Mouse (Mus musculus) embryonic facial prominence, embryonic 14.5 days (tissue): Measurements from ENCODE around the gene Dram1. TPM values are rescaled to one million over a fixed set of nuclear protein-coding genes. Genes with fewer than 3 reads are reported as not detected.

ENCODE experiments used
- ATAC-seq: fragments of 200-750 bp; cut with Nextera tagmentation; 2 replicates; pipeline ENCODE4 v1.8.0; 2017; ENCODE audit warnings: low read depth, moderate number of reproducible peaks, moderate TSS enrichment
- DNase-seq: peaks from one replicate; pipeline ENCODE4 v3.0.0-alpha.2; 2015; ENCODE audit warnings: low spot score
- H3K27ac ChIP-seq: fragments of 300-500 bp; sonication (generic); replicated peaks from 2 replicates; pipeline ENCODE4 v1.5.1; 2014; ENCODE audit warnings: low read depth, mild to moderate bottlenecking, low read length, moderate library complexity
- H3K27me3 ChIP-seq: fragments of 300-500 bp; sonication (generic); replicated peaks from 2 replicates; pipeline ENCODE4 v1.6.1; 2014; ENCODE audit warnings: low read length; ENCODE audit not compliant: control insufficient read depth, insufficient read depth
- H3K36me3 ChIP-seq: fragments of 300-500 bp; sonication (generic); 2 replicates; pipeline ENCODE4 v1.6.1; 2014; ENCODE audit warnings: low read length, mixed read lengths; ENCODE audit not compliant: control insufficient read depth, insufficient read depth
- H3K4me1 ChIP-seq: fragments of 300-500 bp; sonication (generic); 2 replicates; pipeline ENCODE4 v1.6.1; 2014; ENCODE audit warnings: antibody characterized with exemption, low read length; ENCODE audit not compliant: control insufficient read depth, insufficient read depth
- H3K4me2 ChIP-seq: fragments of 300-500 bp; sonication (generic); 2 replicates; pipeline ENCODE4 v1.6.1; 2014; ENCODE audit warnings: low read depth, mild to moderate bottlenecking, low read length, moderate library complexity, mixed read lengths
- H3K4me3 ChIP-seq: fragments of 300-500 bp; sonication (generic); 2 replicates; pipeline ENCODE4 v1.5.1; 2014; ENCODE audit warnings: low read depth, mild to moderate bottlenecking, low read length
- H3K9ac ChIP-seq: fragments of 300-500 bp; sonication (generic); 2 replicates; pipeline ENCODE4 v1.6.1; 2014; ENCODE audit warnings: low read depth, mild to moderate bottlenecking, low read length, moderate library complexity, mixed read lengths
- H3K9me3 ChIP-seq: fragments of 300-500 bp; sonication (generic); 2 replicates; pipeline ENCODE4 v1.6.1; 2016; ENCODE audit warnings: low read length; ENCODE audit not compliant: control insufficient read depth
- WGBS: fragments of 180-500 bp; shearing (Covaris S2); extraction: QIAGEN DNeasy Blood & Tissue Kit; methylation state at CpG from one replicate; pipeline ENCODE4 v1.1.7; 2014; 5-methylcytosine and 5-hydroxymethylcytosine counted together
- polyA plus RNA-seq: library from polyadenylated mRNA; unstranded; fragments of >200 nt; fragmentation: Nextera tagmentation; extraction: Ambion mirVana; gene quantifications from 2 replicates; pipeline ENCODE4 v1.2.1, GENCODE M21; 2014

The Dram1 gene
- polyA plus RNA-seq, 1 experiment from 2014 or later = 5.7 TPM

- Histone ChIP-seq H3K4me3 (no peak overlapping the region), H3K27me3 (no peaks in the 10 kb centered on the region), H3K27ac (no peak overlapping the region), H3K36me3 (no peaks in the 10 kb centered on the region), H3K9me3 (no peaks in the 10 kb centered on the region), H3K9ac (no peak overlapping the region), H3K4me2 (no peak overlapping the region), H3K4me1 (no peaks in the 10 kb centered on the region)
- DNase-seq = no peak
- WGBS = 40% methylated on average over 4 of the region's 4 CpGs
- ATAC-seq = peak; percentile 68; the same call in 1 of the 2 replicates
Measured at GRCm38 (mm10) chr10:88369233-88369632, 9.6 kb downstream of the Dram1 start.

DNA sequence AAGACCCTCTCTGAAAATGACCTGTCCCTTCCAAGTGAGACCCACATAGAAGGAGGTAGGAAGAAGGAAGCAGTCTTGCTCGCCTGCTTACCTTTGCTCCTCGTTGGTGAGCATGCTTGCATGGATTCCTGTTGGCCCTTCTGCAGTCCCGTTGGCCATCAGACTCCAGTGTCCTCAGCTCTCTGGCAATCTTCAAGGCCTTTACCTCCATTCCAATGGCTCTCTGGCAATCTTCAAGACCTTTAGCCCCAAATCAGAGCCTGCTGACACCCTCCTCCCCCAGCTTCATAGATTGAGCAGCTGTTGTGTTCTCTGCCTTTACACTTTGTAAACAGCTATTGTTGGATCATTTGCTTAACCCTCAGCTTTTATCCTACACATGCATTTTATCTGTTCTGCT is 14.7 kb downstream of the Dram1 start:
- H3K27me3 ChIP-seq = no peaks in the 10 kb centered on the region
- WGBS = 82% methylated on average over 3 of the region's 3 CpGs
- no peak overlapping the region for H3K27ac ChIP-seq
- H3K4me2 ChIP-seq = no peak overlapping the region
- ATAC-seq (no peak), DNase-seq (no peak)
- no peak overlapping the region for H3K4me3 ChIP-seq
- H3K9me3 ChIP-seq = no peaks in the 10 kb centered on the region
- no peaks in the 10 kb centered on the region for H3K36me3 ChIP-seq
- no peak overlapping the region for H3K9ac ChIP-seq
- H3K4me1 ChIP-seq = no peaks in the 10 kb centered on the region

DNA sequence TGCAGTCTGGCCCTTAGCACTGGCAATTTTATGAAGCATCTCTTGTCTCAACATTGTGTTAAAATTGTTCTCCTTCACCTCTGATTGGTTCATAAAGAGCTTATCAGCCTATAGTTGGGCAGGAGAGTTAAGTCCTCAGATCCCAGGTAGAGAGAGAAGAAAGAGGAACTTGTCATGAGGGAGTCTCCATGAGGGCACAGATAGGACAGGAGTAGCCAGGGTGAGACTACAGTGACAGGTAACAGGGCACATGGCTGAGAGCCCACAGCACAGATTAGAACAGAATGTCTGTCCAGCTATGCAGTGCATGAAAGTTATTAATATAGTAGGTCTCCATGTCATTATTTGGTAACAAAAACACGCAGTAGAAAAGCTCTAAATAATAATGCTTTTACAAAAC is 16.7 kb downstream of the Dram1 start:
- Histone ChIP-seq H3K27me3 (no peaks in the 10 kb centered on the region), H3K9me3 (0 out of 2 replicates have a peak, but pooled peaks cover 7% of the 10 kb centered on the region), H3K36me3 (no peaks in the 10 kb centered on the region), H3K4me1 (no peaks in the 10 kb centered on the region), H3K4me3 (no peak overlapping the region), H3K9ac (no peak overlapping the region), H3K4me2 (no peak overlapping the region), H3K27ac (no peak overlapping the region)
- ATAC-seq (no peak), DNase-seq (no peak)
- WGBS = 56% methylated on average over 1 of the region's 1 CpGs

DNA sequence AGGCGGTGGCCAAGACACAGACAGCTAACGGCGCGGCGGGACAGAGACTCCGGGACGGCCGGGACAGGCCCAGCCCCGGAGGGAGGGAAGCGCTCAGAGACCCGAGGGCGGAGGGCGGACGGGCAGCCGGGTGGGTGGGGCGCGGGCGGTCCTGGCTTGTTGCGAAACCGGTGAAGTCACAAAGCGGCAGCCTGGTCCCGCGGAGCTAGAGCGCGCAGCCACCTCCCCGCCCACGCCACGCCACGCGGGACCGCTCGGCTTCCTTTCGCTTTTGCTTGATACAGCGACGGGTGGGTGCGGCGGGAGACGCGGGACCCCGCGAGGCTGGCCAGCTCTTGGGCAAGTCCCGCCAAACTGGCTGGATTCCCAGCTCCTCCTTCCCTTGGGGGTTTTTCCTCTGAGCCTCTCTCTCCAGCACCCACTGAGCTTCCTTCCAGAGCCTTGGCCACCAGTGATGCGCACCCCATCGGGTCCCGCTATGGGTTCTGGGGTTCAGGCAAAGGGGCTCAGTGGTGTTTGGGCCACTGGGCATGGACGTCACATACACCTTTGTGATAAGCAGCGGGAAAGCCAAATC is 21.8 kb downstream of the Dram1 start:
- H3K27me3 ChIP-seq = no peaks in the 10 kb centered on the region
- ATAC-seq (peak; percentile 80), DNase-seq (peak; percentile 73)
- no peaks in the 10 kb centered on the region for H3K4me1 ChIP-seq
- H3K27ac ChIP-seq = no peak overlapping the region
- peak overlapping the region; percentile 59 for H3K4me3 ChIP-seq
- 4% methylated on average over 14 of the region's 47 CpGs for WGBS
- H3K9ac ChIP-seq = peak overlapping the region; percentile 74
- no peaks in the 10 kb centered on the region for H3K36me3 ChIP-seq
- 0 out of 2 replicates have a peak, but pooled peaks cover 7% of the 10 kb centered on the region for H3K9me3 ChIP-seq
- H3K4me2 ChIP-seq = peak overlapping the region; percentile 91

- peak overlapping the region; percentile 59 for H3K4me3 ChIP-seq
- DNase-seq (no peak), ATAC-seq (no peak; the same call in 1 of the 2 replicates)
- 0 out of 2 replicates have a peak, but pooled peaks cover 7% of the 10 kb centered on the region for H3K9me3 ChIP-seq
- no peaks in the 10 kb centered on the region for H3K4me1 ChIP-seq
- H3K4me2 ChIP-seq = peak overlapping the region; percentile 91
- no peak overlapping the region for H3K27ac ChIP-seq
- H3K9ac ChIP-seq = peak overlapping the region; percentile 74
- no peaks in the 10 kb centered on the region for H3K36me3 ChIP-seq
- WGBS = 6% methylated on average over 18 of the region's 21 CpGs
- H3K27me3 ChIP-seq = no peaks in the 10 kb centered on the region
Measured at GRCm38 (mm10) chr10:88356114-88356982, 22.5 kb downstream of the Dram1 start.

GRCm38 (mm10) chr10:88354599-88354998 is 24.3 kb downstream of the Dram1 start:
- 0 out of 2 replicates have a peak, but pooled peaks cover 7% of the 10 kb centered on the region for H3K9me3 ChIP-seq
- DNase-seq = no peak
- no peak for ATAC-seq
- 81% methylated on average over 5 of the region's 5 CpGs for WGBS
- no peak overlapping the region for H3K27ac ChIP-seq
- H3K4me3 ChIP-seq = no peak overlapping the region
- no peak overlapping the region for H3K4me2 ChIP-seq
- H3K27me3 ChIP-seq = no peaks in the 10 kb centered on the region
- H3K36me3 ChIP-seq = no peaks in the 10 kb centered on the region
- H3K4me1 ChIP-seq = no peaks in the 10 kb centered on the region
- H3K9ac ChIP-seq = no peak overlapping the region

DNA sequence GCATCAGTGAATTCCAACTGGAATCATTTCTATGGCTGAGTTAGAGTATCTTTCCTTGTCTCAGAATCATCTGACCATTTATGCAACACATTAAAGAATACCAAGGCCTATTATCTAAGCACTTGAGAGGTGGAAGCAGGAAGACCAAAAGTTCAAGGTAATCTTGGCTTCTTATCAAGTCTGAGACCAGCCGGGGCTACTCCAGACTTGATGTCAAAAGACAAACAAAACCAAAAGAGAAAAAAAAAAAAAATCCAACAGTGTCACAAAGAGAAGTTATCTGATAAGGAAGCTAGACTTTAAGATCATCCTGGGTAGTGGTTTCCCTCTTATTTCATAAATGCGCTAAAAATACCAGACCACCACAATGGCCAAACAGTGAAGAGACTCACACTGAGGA is 26.3 kb downstream of the Dram1 start:
- Histone ChIP-seq H3K27ac (no peak overlapping the region), H3K4me1 (no peaks in the 10 kb centered on the region), H3K27me3 (no peaks in the 10 kb centered on the region), H3K36me3 (no peaks in the 10 kb centered on the region), H3K9ac (no peak overlapping the region), H3K9me3 (no peaks in the 10 kb centered on the region), H3K4me2 (no peak overlapping the region), H3K4me3 (no peak overlapping the region)
- DNase-seq (no peak), ATAC-seq (no peak)
- 84% methylated on average over 2 of the region's 2 CpGs for WGBS

- Histone ChIP-seq H3K9ac (no peak overlapping the region), H3K9me3 (no peaks in the 10 kb centered on the region), H3K27ac (no peak overlapping the region), H3K4me3 (no peak overlapping the region), H3K36me3 (no peaks in the 10 kb centered on the region), H3K27me3 (no peaks in the 10 kb centered on the region), H3K4me1 (no peaks in the 10 kb centered on the region; the same call in 1 of the 2 replicates), H3K4me2 (no peak overlapping the region)
- DNase-seq (no peak), ATAC-seq (no peak)
- 65% methylated on average over 5 of the region's 5 CpGs for WGBS
Measured at GRCm38 (mm10) chr10:88351411-88352103, 27.3 kb downstream of the Dram1 start.
